Mouse (Mus musculus) stomach, postnatal 0 days (tissue): ENCODE results near the gene Trarg1.

Experiments used
- CTCF ChIP-seq: IDR thresholded peaks from 2 replicates; pipeline ENCODE4 v1.5.1; 2016; ENCODE audit warnings: antibody characterized with exemption, low read depth, mild to moderate bottlenecking, moderate library complexity
- EP300 ChIP-seq: optimal IDR thresholded peaks from 2 replicates; pipeline ENCODE3; 2016; ENCODE audit warnings: antibody characterized with exemption

GRCm38 (mm10) chr11:76717000-76717399 is 37.4 kb downstream of the Trarg1 start:
- TF ChIP-seq CTCF (no peak), EP300 (no peak)
